9 mouse cellular contexts compared by ENCODE assay signal in genomic region chrX:12917105-12917504, GRCm38 (mm10).
DNase-seq lines count a peak whose midpoint lies in the region; ATAC-seq and TF ChIP-seq lines count a peak whose summit lies in the region.
"Had no signal": no experiment of that assay in that cellular context is flagged by ENCODE, and none has a peak within 500 bp of the region (broad histone marks: within the 10 kb centered on the region; RNA-seq: fewer than 3 reads in every experiment).

No protein-coding gene starts in this region.

- H3K4me3 ChIP-seq in lung, postnatal 0 days (ENCODE audit: low read depth, low read length) = no peak overlapping the region
- no peak overlapping the region; the same call in 1 of the 2 replicates for H3K4me3 ChIP-seq in stomach, embryonic 16.5 days (replicated peaks; ENCODE audit: low read length)
- H3K4me3 ChIP-seq: liver, embryonic 13.5 days had no signal

- peak overlapping the region; percentile 42 for H3K4me2 ChIP-seq in lung, postnatal 0 days (replicated peaks; ENCODE audit: low read depth, low read length)
- peak overlapping the region; percentile 42 for H3K4me2 ChIP-seq in stomach, embryonic 16.5 days (ENCODE audit: low read depth, low read length)
- H3K4me2 ChIP-seq: liver, embryonic 13.5 days had no signal

- no peaks in the 10 kb centered on the region for H3K4me1 ChIP-seq in lung, postnatal 0 days (ENCODE audit: insufficient read depth, low read depth, low read length)
- H3K4me1 ChIP-seq in stomach, embryonic 16.5 days (ENCODE audit: control insufficient read depth, insufficient read depth, low read length) = no peaks in the 10 kb centered on the region
- H3K4me1 ChIP-seq: liver, embryonic 13.5 days had no signal

- H3K9ac ChIP-seq in lung, postnatal 0 days (replicated peaks; ENCODE audit: low read depth) = no peak overlapping the region
- no peak overlapping the region for H3K9ac ChIP-seq in stomach, embryonic 16.5 days (ENCODE audit: low read length)
- H3K9ac ChIP-seq: liver, embryonic 13.5 days had no signal

- peak; percentile 40 for TF ChIP-seq CTCF in lung, postnatal 0 days (IDR thresholded peaks at IDR 0.05)

- DNase-seq in urinary bladder, adult 2 months (ENCODE audit: low spot score) = peak; percentile 20
- no peak for DNase-seq in urinary bladder, postnatal 10 days (ENCODE audit: low spot score)
- peak; percentile 9 for DNase-seq in heart, adult 8-10 months (ENCODE audit: low spot score)
- DNase-seq in kidney, adult 8-10 months = peak; percentile 29 to 37
- peak; percentile 54 for DNase-seq in lung, postnatal 0 days (ENCODE audit: low spot score)
- DNase-seq in layer of hippocampus, adult 9-10 months (ENCODE audit: low spot score) = no peak
- DNase-seq: liver, embryonic 13.5 days had no signal

- no peak for TF ChIP-seq EP300 in lung, postnatal 0 days (IDR thresholded peaks at IDR 0.05)

- peak; percentile 89 for ATAC-seq in lung, postnatal 0 days
- ATAC-seq in stomach, embryonic 16.5 days (ENCODE audit: insufficient read depth, low FRiP score) = no peak
- no peak for ATAC-seq in erythroblast, adult 5-6 weeks (replicated peaks; ENCODE audit: low FRiP score, poor library complexity, severe bottlenecking)

- H3K9me3 ChIP-seq in lung, postnatal 0 days (ENCODE audit: low read length) = no peaks in the 10 kb centered on the region
- no peaks in the 10 kb centered on the region for H3K9me3 ChIP-seq in stomach, embryonic 16.5 days (replicated peaks; ENCODE audit: control insufficient read depth, low read length)
- H3K9me3 ChIP-seq: liver, embryonic 13.5 days had no signal

- H3K27me3 ChIP-seq in lung, postnatal 0 days (replicated peaks; ENCODE audit: insufficient read depth, low read length) = no peaks in the 10 kb centered on the region
- H3K27me3 ChIP-seq in stomach, embryonic 16.5 days (ENCODE audit: control insufficient read depth, insufficient read depth, low read length) = no peaks in the 10 kb centered on the region
- H3K27me3 ChIP-seq: liver, embryonic 13.5 days had no signal

- WGBS in lung, postnatal 0 days = 28% methylated on average over 13 of the region's 13 CpGs
- 28% methylated on average over 13 of the region's 13 CpGs for WGBS in stomach, embryonic 16.5 days

- H3K27ac ChIP-seq in lung, postnatal 0 days (ENCODE audit: low read length) = no peak overlapping the region
- H3K27ac ChIP-seq in stomach, embryonic 16.5 days (ENCODE audit: low read length) = no peak overlapping the region
- H3K27ac ChIP-seq: liver, embryonic 13.5 days had no signal

- no peaks in the 10 kb centered on the region for H3K36me3 ChIP-seq in lung, postnatal 0 days (ENCODE audit: insufficient read depth, low read length)
- no peaks in the 10 kb centered on the region for H3K36me3 ChIP-seq in stomach, embryonic 16.5 days (ENCODE audit: control insufficient read depth, insufficient read depth, low read length)
- H3K36me3 ChIP-seq: liver, embryonic 13.5 days had no signal

Comparison
In these comparisons a context has a peak if more than half of its experiments do, and no peak if none do; other contexts are left out.
1. DNase-seq: peak in urinary bladder, adult 2 months (single experiment), heart, adult 8-10 months (single experiment), kidney, adult 8-10 months (2 of 2) and lung, postnatal 0 days (single experiment); none in urinary bladder, postnatal 10 days (single experiment) and layer of hippocampus, adult 9-10 months (single experiment).